Mouse (Mus musculus) A20 (cell line): ENCODE data around the gene Erg.
A peak's percentile ranks its signal among the peaks of the same experiment; 100 is the strongest.

ENCODE experiments used
- DNase-seq: peaks from one replicate; pipeline ENCODE4 v3.0.0-alpha.2; 2011; ENCODE audit warnings: low read depth, low spot score

Gene Erg

GRCm38 (mm10) chr16:95586311-95586602 lies at the start of gene Erg:
TSS of gene Erg (minus strand) at chr16:95586593.
- DNase-seq: no peak

- peak; percentile 80 for DNase-seq
These were observed 45.4 kb upstream of the Erg start for GRCm38 (mm10) chr16:95631816-95632215.

- DNase-seq: no peak
These were observed 37.7 kb upstream of the Erg start for GRCm38 (mm10) chr16:95623876-95624770.

GRCm38 (mm10) chr16:95623056-95623455 lies 36.7 kb upstream of the Erg start:
- no peak for DNase-seq

- no peak for DNase-seq
These were observed 33.5 kb upstream of the Erg start for GRCm38 (mm10) chr16:95619859-95620325.

GRCm38 (mm10) chr16:95618206-95618605 lies 31.8 kb upstream of the Erg start:
- DNase-seq: no peak

- no peak for DNase-seq
These were observed 31.3 kb upstream of the Erg start for GRCm38 (mm10) chr16:95617720-95618119.

- DNase-seq: peak; percentile 59
These were observed 29.2 kb upstream of the Erg start for GRCm38 (mm10) chr16:95615579-95615978.

- no peak for DNase-seq
These were observed 28.1 kb upstream of the Erg start for GRCm38 (mm10) chr16:95614482-95614881.

GRCm38 (mm10) chr16:95611982-95612746 lies 25.8 kb upstream of the Erg start:
- peak; percentile 30 for DNase-seq

GRCm38 (mm10) chr16:95608624-95609023 lies 22.2 kb upstream of the Erg start:
- DNase-seq: peak; percentile 58

- DNase-seq: peak; percentile 65
These were observed 18.9 kb upstream of the Erg start for GRCm38 (mm10) chr16:95605304-95605703.

GRCm38 (mm10) chr16:95602504-95602903 lies 16.1 kb upstream of the Erg start:
- DNase-seq: no peak

- DNase-seq: no peak
These were observed 15.4 kb upstream of the Erg start for GRCm38 (mm10) chr16:95601807-95602206.

- DNase-seq: no peak
These were observed 14.8 kb upstream of the Erg start for GRCm38 (mm10) chr16:95601219-95601580.

- DNase-seq: no peak
These were observed 14.3 kb upstream of the Erg start for GRCm38 (mm10) chr16:95600572-95601218.

- DNase-seq: no peak
These were observed 12.5 kb upstream of the Erg start for GRCm38 (mm10) chr16:95598930-95599329.

- DNase-seq: no peak
These were observed 11.2 kb upstream of the Erg start for GRCm38 (mm10) chr16:95597578-95597951.

- DNase-seq: no peak
These were observed 10.6 kb upstream of the Erg start for GRCm38 (mm10) chr16:95596884-95597577.

GRCm38 (mm10) chr16:95588849-95589248 lies 2.5 kb upstream of the Erg start:
- DNase-seq: no peak

GRCm38 (mm10) chr16:95586726-95587125 lies 333 bp upstream of the Erg start:
- no peak for DNase-seq
